Mouse (Mus musculus) limb, embryonic 15.5 days (tissue): ENCODE measurements around the gene Ccl8. TPM values are rescaled to one million over a fixed set of nuclear protein-coding genes. Genes with fewer than 3 reads are reported as not detected.

Experiments used
- ATAC-seq: fragments of 200-750 bp; cut with Nextera tagmentation; 2 replicates; pipeline ENCODE4 v1.8.0; 2017; ENCODE audit warnings: low read depth, moderate TSS enrichment; ENCODE audit not compliant: insufficient number of reproducible peaks, low FRiP score, low TSS enrichment
- H3K27ac ChIP-seq: fragments of 300-500 bp; sonication (generic); 2 replicates; pipeline ENCODE4 v1.5.1; 2015; ENCODE audit warnings: moderate library complexity, mild to moderate bottlenecking, inconsistent platforms
- H3K27me3 ChIP-seq: fragments of 300-500 bp; sonication (generic); 2 replicates; pipeline ENCODE4 v1.6.1; 2015; ENCODE audit warnings: inconsistent platforms
- H3K36me3 ChIP-seq: fragments of 300-500 bp; sonication (generic); 2 replicates; pipeline ENCODE4 v1.6.1; 2015; ENCODE audit warnings: inconsistent platforms
- H3K4me1 ChIP-seq: fragments of 300-500 bp; sonication (generic); 2 replicates; pipeline ENCODE4 v1.6.1; 2015; ENCODE audit warnings: inconsistent platforms
- H3K4me2 ChIP-seq: fragments of 300-500 bp; sonication (generic); 2 replicates; pipeline ENCODE4 v1.6.1; 2015; ENCODE audit warnings: mild to moderate bottlenecking, inconsistent platforms
- H3K4me3 ChIP-seq: fragments of 300-500 bp; sonication (generic); 2 replicates; pipeline ENCODE4 v1.5.1; 2015; ENCODE audit warnings: mild to moderate bottlenecking, inconsistent platforms
- H3K9ac ChIP-seq: fragments of 300-500 bp; sonication (generic); 2 replicates; pipeline ENCODE4 v1.6.1; 2015; ENCODE audit warnings: inconsistent platforms
- H3K9me3 ChIP-seq: fragments of 300-500 bp; sonication (generic); 2 replicates; pipeline ENCODE4 v1.6.1; 2016; ENCODE audit warnings: inconsistent platforms
- WGBS: fragments of 180-500 bp; shearing (Covaris S2); methylation state at CpG from one replicate; pipeline ENCODE4 v1.1.7; 2015; 5-methylcytosine and 5-hydroxymethylcytosine counted together
- polyA plus RNA-seq: library from polyadenylated mRNA; unstranded; fragments of >200 nt; fragmentation: Nextera tagmentation; extraction: Ambion mirVana; gene quantifications from 2 replicates; pipeline ENCODE4 v1.2.1, GENCODE M21; 2015

Gene Ccl8
- polyA plus RNA-seq, result not detected in 2 replicates

DNA sequence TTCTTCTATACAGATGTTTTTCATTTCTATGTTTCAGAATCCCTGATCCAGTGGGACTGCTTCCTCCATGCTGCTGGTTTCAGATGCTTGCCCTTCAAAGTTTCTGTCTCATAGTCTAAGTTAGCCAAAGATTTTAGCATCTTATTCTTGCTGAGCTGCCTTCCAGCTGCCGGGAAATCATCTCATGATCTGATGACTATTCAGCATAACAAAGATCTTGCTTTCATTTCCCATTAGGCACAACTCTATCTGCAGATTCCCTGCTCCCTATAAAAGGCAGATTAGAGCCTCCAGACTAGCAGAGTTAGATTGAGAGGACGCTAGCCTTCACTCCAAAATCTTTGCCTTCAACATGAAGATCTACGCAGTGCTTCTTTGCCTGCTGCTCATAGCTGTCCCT, at the start of gene Ccl8:
Gene Ccl8 (plus strand): TSS at position 301 of the 400 bp plus-strand sequence.
- WGBS, result 77% methylated on average over 3 of the region's 3 CpGs
- no peak for ATAC-seq

DNA sequence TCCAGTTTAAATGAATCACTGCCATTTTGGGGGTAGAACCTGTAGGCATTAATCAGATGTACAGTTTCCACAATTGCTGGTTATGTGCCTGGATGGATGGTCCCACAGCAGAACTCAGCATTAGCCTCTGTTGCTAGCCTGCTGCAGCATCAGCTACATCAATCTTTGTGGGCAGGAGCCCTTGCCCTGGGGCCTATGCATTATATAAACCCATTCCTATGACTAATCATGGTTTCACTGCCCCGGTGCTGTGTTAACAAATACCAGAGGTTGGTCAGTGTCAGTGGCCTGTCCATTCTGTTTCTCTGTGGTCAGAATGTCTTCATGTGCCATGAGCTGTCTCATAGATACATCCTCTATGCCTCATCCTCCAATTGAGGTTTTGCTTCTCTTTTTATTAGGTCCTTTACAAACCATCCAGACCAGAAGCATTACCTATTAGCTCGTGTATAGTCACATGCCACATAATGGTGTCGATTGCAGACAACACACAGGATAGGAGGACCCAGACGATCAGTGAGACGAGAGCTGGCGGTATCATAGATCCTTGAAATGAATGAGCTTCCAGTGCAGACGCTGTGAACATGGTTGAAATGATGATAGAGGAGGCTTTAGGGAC, 47.9 kb upstream of the Ccl8 start:
- Histone ChIP-seq H3K9me3 (no peaks in the 10 kb centered on the region), H3K4me3 (no peak overlapping the region), H3K36me3 (no peaks in the 10 kb centered on the region), H3K9ac (no peak overlapping the region), H3K4me2 (no peak overlapping the region), H3K27ac (no peak overlapping the region), H3K27me3 (no peaks in the 10 kb centered on the region), H3K4me1 (no peaks in the 10 kb centered on the region)
- 77% methylated on average over 7 of the region's 7 CpGs for WGBS
- ATAC-seq, result no peak

More for the DNA sequence above, at the start of gene Ccl8:
- no peaks in the 10 kb centered on the region for H3K27me3 ChIP-seq
- H3K4me2 ChIP-seq, result no peak within 1 kb of the TSS
- H3K4me3 ChIP-seq, result no peak within 1 kb of the TSS
- no peak within 1 kb of the TSS for H3K9ac ChIP-seq
- H3K4me1 ChIP-seq, result no peaks in the 10 kb centered on the region
- H3K36me3 ChIP-seq, result no peaks in the 10 kb centered on the region
- H3K27ac ChIP-seq, result no peak within 1 kb of the TSS
- no peaks in the 10 kb centered on the region for H3K9me3 ChIP-seq

DNA sequence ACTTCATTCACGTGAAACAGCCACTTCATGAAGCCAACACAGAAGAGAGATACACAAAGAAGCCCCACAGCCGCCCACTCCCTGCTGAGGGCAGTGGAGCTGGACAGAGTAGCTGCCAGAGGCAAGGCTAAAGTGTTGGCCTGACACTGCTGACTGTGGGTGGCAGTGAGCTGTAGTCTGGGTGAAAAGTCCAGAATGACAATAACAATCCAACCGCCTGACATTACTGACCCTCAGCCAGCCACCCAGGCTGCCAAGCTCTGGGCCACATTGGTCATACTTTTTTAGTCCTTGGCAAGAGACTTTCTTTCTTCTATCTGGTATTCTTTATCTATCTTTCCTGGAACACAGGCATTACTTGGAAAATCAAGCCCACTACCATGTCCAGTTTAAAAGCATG, 43.9 kb upstream of the Ccl8 start:
- Histone ChIP-seq H3K4me1 (no peaks in the 10 kb centered on the region), H3K27me3 (no peaks in the 10 kb centered on the region), H3K27ac (no peak overlapping the region), H3K9ac (no peak overlapping the region), H3K4me3 (no peak overlapping the region), H3K9me3 (no peaks in the 10 kb centered on the region), H3K36me3 (no peaks in the 10 kb centered on the region), H3K4me2 (no peak overlapping the region)
- WGBS, result 86% methylated on average over 3 of the region's 3 CpGs
- no peak for ATAC-seq

DNA sequence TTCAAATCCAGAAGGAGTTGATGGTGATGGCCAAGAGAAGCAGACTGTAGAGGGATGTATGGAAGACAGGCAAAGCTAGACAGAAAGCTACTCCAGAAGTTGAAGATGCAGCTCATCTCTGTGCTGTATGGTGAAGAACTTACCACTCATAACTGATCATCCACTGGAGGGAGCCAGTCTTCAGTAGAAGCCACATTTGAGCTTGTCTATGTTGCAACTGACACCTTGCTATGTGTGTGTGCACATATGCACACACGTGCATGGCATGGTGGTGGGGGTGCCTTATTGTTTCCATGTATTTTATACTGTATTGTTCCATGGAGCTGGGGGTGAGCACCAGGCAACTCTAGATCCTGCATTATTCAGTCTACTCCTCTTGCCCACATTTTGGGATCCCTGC, 42.6 kb upstream of the Ccl8 start:
- no peaks in the 10 kb centered on the region for H3K9me3 ChIP-seq
- no peak overlapping the region for H3K27ac ChIP-seq
- H3K4me2 ChIP-seq, result no peak overlapping the region
- 83% methylated on average over 1 of the region's 1 CpGs for WGBS
- no peak overlapping the region for H3K9ac ChIP-seq
- H3K36me3 ChIP-seq, result no peaks in the 10 kb centered on the region
- ATAC-seq, result no peak
- H3K27me3 ChIP-seq, result no peaks in the 10 kb centered on the region
- no peaks in the 10 kb centered on the region for H3K4me1 ChIP-seq
- no peak overlapping the region for H3K4me3 ChIP-seq

DNA sequence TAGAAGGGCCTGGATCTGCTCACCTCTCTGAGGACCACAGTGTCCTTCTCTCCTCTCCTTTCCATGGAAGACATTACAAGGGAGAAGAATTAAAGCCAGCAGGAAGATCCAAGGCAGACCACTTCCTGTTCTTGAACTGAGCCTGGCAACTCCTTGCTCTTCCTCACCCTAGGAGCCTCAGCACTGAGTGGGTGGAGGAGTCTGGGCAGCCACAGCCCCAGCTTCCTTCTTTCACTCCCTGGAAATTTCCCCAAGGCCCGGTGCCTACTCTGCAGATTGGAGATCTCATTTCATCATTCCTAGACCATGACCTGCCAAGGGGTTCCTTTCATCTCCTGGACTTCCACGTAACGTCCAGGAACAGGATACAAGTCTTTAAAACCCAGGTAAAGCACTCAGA, 42.0 kb upstream of the Ccl8 start:
- Histone ChIP-seq H3K27me3 (no peaks in the 10 kb centered on the region), H3K27ac (no peak overlapping the region), H3K4me3 (no peak overlapping the region), H3K9ac (no peak overlapping the region), H3K36me3 (no peaks in the 10 kb centered on the region), H3K4me1 (no peaks in the 10 kb centered on the region), H3K4me2 (no peak overlapping the region), H3K9me3 (no peaks in the 10 kb centered on the region)
- ATAC-seq, result no peak
- 63% methylated on average over 3 of the region's 3 CpGs for WGBS

DNA sequence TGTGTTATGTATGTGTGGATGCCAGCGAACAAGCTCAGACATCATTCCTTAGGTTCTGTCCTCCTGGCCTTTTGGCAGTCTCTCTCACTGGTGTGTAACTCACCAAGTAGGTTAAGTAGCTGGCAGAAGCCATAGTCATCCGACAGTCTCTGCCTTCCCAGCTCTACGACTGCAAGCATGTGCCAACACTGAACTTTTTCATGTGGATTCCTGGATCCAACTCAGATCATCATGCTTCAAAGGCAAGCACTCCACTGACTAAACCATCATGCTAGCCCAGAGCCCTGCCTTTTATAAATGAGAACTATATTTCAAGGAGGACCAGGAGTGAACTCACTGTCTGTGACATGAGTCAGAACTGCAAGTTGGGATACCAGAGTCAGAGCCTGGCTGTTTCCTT, 41.3 kb upstream of the Ccl8 start:
- Histone ChIP-seq H3K9ac (no peak overlapping the region), H3K27me3 (no peaks in the 10 kb centered on the region), H3K27ac (no peak overlapping the region), H3K4me2 (no peak overlapping the region), H3K36me3 (no peaks in the 10 kb centered on the region), H3K4me3 (no peak overlapping the region), H3K4me1 (no peaks in the 10 kb centered on the region), H3K9me3 (no peaks in the 10 kb centered on the region)
- ATAC-seq, result no peak
- WGBS, result 81% methylated on average over 3 of the region's 3 CpGs

DNA sequence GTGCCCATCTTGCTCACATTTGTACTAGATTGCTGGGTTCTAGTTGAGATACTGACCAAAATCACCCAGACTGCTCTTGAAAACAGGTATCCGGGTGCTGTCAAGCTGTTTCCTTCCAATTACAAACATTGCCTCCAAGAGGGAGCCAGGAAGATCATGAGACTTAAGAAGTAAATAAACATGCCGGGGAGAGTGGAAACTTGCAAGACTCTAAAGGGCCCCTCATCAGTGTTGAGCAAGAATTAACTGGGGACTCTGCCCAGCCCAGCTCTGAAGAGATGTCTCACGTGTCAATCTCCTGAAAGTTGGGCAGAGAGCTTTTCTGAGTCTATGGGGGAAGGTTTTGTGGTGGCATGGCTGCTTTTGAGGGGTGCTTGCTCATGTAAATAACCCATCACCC, 38.0 kb upstream of the Ccl8 start:
- 50% methylated on average over 3 of the region's 3 CpGs for WGBS
- Histone ChIP-seq H3K27ac (no peak overlapping the region), H3K27me3 (no peaks in the 10 kb centered on the region), H3K9ac (no peak overlapping the region), H3K9me3 (no peaks in the 10 kb centered on the region), H3K4me2 (no peak overlapping the region), H3K4me3 (no peak overlapping the region), H3K4me1 (no peaks in the 10 kb centered on the region), H3K36me3 (no peaks in the 10 kb centered on the region)
- no peak for ATAC-seq

DNA sequence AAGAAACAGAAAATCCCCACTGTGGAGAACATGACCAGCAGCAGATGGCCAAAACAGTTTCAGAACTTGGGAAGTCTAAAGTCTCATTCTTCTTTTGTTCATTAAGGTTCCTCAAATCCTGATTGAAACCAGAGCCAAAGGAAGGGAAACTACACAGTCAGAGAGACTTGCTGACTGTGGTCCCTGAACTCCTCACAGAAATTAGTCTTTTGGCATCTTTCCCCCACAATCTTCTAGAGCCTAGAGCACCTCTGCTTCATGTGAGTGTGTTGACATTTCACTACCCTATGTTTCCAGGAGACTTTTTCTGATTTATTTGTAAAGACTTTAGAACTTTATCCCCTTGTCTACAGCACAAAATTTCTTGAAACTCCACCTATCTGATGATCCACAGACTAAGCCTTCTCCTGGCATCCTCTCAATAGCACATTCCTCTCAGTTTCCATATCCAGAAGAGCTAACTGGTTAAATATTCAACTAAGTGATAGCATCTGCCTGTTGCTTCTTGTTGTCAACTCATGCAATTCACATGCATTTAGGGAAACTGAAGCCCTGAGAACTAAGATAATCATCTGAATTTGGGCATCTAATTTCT, 36.8 kb upstream of the Ccl8 start:
- ATAC-seq, result no peak
- H3K27me3 ChIP-seq, result no peaks in the 10 kb centered on the region
- no peak overlapping the region for H3K9ac ChIP-seq
- H3K4me1 ChIP-seq, result no peaks in the 10 kb centered on the region
- H3K36me3 ChIP-seq, result no peaks in the 10 kb centered on the region
- no peak overlapping the region for H3K4me3 ChIP-seq
- H3K9me3 ChIP-seq, result no peaks in the 10 kb centered on the region
- no peak overlapping the region for H3K27ac ChIP-seq
- no peak overlapping the region for H3K4me2 ChIP-seq

DNA sequence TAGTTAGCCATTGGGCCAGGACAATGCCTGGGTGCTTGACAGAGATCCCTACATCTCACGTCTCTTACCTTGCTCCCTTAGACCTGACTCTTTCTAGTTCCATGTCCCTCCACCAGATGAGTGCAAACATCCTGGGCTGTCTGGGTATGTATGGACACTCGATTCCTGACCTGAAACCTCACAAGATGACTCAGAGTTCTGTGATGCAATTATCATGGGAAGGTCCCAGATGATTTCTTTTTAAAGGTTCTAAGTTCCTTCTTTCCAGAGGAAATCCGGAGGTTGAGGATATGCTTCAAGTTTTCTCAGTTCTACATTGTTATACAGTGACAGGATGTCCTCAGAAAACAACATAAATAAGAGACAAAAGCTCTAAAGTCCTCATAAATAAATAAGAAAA, 34.1 kb upstream of the Ccl8 start:
- Histone ChIP-seq H3K36me3 (no peaks in the 10 kb centered on the region), H3K4me3 (no peak overlapping the region), H3K4me2 (no peak overlapping the region), H3K9ac (no peak overlapping the region), H3K27me3 (no peaks in the 10 kb centered on the region), H3K9me3 (no peaks in the 10 kb centered on the region), H3K27ac (no peak overlapping the region), H3K4me1 (no peaks in the 10 kb centered on the region)
- no peak for ATAC-seq
- 83% methylated on average over 3 of the region's 3 CpGs for WGBS

DNA sequence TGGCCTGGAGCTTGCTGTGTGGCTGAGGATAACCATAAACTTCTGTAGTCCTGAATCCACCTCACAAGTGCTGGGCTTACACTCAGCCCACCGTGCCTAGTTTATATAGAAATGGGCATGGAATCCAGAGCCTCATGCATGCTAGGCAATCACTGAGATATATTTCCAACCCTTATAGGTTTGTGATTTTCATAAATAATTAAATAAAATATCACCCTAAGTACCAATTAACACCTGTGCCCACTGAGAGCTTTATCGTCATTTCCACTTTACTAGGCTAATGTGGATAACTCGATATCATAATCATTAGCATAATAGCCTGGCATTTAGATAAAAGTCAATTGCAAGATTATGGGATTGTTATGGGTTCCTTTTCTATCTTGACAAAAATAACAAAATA, 30.6 kb upstream of the Ccl8 start:
- Histone ChIP-seq H3K27me3 (no peaks in the 10 kb centered on the region), H3K4me2 (no peak overlapping the region), H3K9ac (no peak overlapping the region), H3K36me3 (no peaks in the 10 kb centered on the region), H3K9me3 (no peaks in the 10 kb centered on the region), H3K27ac (no peak overlapping the region), H3K4me1 (no peaks in the 10 kb centered on the region), H3K4me3 (no peak overlapping the region)
- WGBS, result 86% methylated on average over 3 of the region's 3 CpGs
- no peak for ATAC-seq

DNA sequence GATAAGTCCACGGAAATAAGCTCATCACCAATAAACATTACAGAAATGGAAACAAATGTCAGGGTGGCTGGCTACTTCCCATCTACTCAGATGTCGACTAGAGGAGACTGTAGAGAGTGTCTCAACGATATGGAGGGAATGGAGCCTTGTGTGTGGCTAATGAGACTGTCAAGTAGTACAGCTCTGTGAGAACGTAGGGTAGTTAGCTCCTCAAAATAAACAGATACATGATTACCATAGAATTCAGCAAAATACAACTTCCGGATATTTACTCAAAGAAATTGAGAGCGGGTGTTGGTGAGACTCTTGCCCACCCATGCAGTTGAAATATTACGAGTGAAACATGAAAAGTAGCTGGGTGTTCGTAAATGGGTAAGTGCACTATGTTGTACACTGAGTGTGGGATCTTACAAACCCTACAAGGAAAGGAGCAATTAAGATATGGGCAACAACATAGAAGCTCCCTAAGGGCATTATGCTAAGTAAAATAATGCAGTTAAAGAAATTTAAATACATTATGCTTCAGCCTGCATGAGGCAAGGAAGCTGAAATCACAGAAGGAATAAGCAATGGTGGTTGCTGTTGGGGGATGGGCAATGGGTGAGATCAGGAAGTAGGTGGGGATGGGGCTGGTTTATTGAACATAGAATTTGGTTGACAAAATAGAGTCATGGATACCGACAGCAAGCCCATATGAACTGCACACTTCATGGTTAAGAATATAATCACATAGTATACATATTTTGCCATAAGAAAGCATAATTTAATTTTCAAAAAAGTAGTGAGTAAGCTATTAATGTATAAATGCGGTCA, 15.3 kb upstream of the Ccl8 start:
- ATAC-seq, result no peak
- WGBS, result 80% methylated on average over 10 of the region's 10 CpGs

DNA sequence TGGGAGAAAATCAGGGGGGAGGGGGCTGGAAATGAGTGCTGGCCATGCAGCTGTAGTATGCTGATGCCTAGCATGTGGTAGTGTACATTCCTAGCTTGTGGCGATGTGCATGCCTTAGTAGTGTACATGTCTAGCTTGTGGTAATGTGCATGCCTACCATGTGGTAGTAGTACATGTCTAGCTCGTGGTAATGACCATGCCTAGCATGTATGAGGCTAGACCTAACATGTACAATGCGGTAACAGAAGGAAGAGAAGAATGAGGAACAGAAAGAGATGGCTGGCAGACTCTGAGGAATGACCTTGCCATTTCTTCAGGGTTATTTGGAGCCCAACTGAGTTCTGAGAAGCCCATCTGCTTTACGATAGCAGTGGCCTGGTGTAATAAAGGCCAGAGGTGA, 13.9 kb upstream of the Ccl8 start:
- Histone ChIP-seq H3K27ac (no peak overlapping the region), H3K4me2 (no peak overlapping the region), H3K36me3 (no peaks in the 10 kb centered on the region), H3K4me3 (no peak overlapping the region), H3K27me3 (no peaks in the 10 kb centered on the region), H3K4me1 (no peaks in the 10 kb centered on the region), H3K9me3 (no peaks in the 10 kb centered on the region), H3K9ac (no peak overlapping the region)
- 73% methylated on average over 4 of the region's 4 CpGs for WGBS
- no peak for ATAC-seq

More for the DNA sequence above, 15.3 kb upstream of the Ccl8 start:
- Histone ChIP-seq H3K4me3 (no peak overlapping the region), H3K36me3 (no peaks in the 10 kb centered on the region), H3K4me2 (no peak overlapping the region), H3K27me3 (no peaks in the 10 kb centered on the region), H3K27ac (no peak overlapping the region), H3K9me3 (no peaks in the 10 kb centered on the region), H3K9ac (no peak overlapping the region), H3K4me1 (no peaks in the 10 kb centered on the region)
